Mouse (Mus musculus): ENCODE results near the gene Spdef.

Gene Spdef

GRCm38 (mm10) chr17:27728770-27729169 is at the start of gene Spdef:
TSS of gene Spdef (minus strand) at chr17:27728955.
- CTCF ChIA-PET = no interaction called here

- CTCF ChIA-PET = no interaction called here
These were observed 49.1 kb upstream of the Spdef start for GRCm38 (mm10) chr17:27777823-27778222.

GRCm38 (mm10) chr17:27774198-27774597 is 45.4 kb upstream of the Spdef start:
- CTCF ChIA-PET = no interaction called here

GRCm38 (mm10) chr17:27771616-27772015 is 42.9 kb upstream of the Spdef start:
- CTCF ChIA-PET = interaction anchor here (0.7 kb wide), 1 partner anchor 237 kb away, joined by 5 read pairs; no protein-coding TSS in a partner anchor

- CTCF ChIA-PET = interaction anchor here (1.0 kb wide), 1 partner anchor 235 kb away, joined by 4 read pairs; no protein-coding TSS in a partner anchor
These were observed 40.2 kb upstream of the Spdef start for GRCm38 (mm10) chr17:27768817-27769542.

GRCm38 (mm10) chr17:27767543-27767942 is 38.8 kb upstream of the Spdef start:
- CTCF ChIA-PET = no interaction called here

GRCm38 (mm10) chr17:27767120-27767519 is 38.4 kb upstream of the Spdef start:
- CTCF ChIA-PET = no interaction called here

GRCm38 (mm10) chr17:27765066-27765465 is 36.3 kb upstream of the Spdef start:
- CTCF ChIA-PET = interaction anchor here (0.5 kb wide), 1 partner anchor 235 kb away, joined by 3 read pairs; no protein-coding TSS in a partner anchor

- CTCF ChIA-PET = no interaction called here
These were observed 35.7 kb upstream of the Spdef start for GRCm38 (mm10) chr17:27764453-27764852.

GRCm38 (mm10) chr17:27762884-27763283 is 34.1 kb upstream of the Spdef start:
- CTCF ChIA-PET = no interaction called here

GRCm38 (mm10) chr17:27761639-27762336 is 33.0 kb upstream of the Spdef start:
- CTCF ChIA-PET = interaction anchor here (0.5 to 0.6 kb wide), 2 partner anchors 110 to 228 kb away, joined by 4 to 9 read pairs; no protein-coding TSS in a partner anchor

- CTCF ChIA-PET = no interaction called here
These were observed 31.4 kb upstream of the Spdef start for GRCm38 (mm10) chr17:27760169-27760568.

GRCm38 (mm10) chr17:27751314-27752202 is 22.8 kb upstream of the Spdef start:
- CTCF ChIA-PET = no interaction called here

- CTCF ChIA-PET = no interaction called here
These were observed 21.7 kb upstream of the Spdef start for GRCm38 (mm10) chr17:27750451-27750942.

- CTCF ChIA-PET = interaction anchor here (0.6 kb wide), 1 partner anchor 1641 kb away, joined by 3 read pairs; no protein-coding TSS in a partner anchor
These were observed 19.4 kb upstream of the Spdef start for GRCm38 (mm10) chr17:27748123-27748522.

GRCm38 (mm10) chr17:27746446-27746845 is 17.7 kb upstream of the Spdef start:
- CTCF ChIA-PET = interaction anchor here (0.7 kb wide), 1 partner anchor 211 kb away, joined by 5 read pairs; no protein-coding TSS in a partner anchor

- CTCF ChIA-PET = no interaction called here
These were observed 12.2 kb upstream of the Spdef start for GRCm38 (mm10) chr17:27740961-27741360.

- CTCF ChIA-PET = no interaction called here
These were observed 5.8 kb upstream of the Spdef start for GRCm38 (mm10) chr17:27734344-27735073.

GRCm38 (mm10) chr17:27732694-27733093 is 3.9 kb upstream of the Spdef start:
- CTCF ChIA-PET = no interaction called here

- CTCF ChIA-PET = no interaction called here
These were observed 3.4 kb upstream of the Spdef start for GRCm38 (mm10) chr17:27732152-27732551.

- CTCF ChIA-PET = no interaction called here
These were observed 2.2 kb downstream of the Spdef start for GRCm38 (mm10) chr17:27726527-27726926.
